Mouse (Mus musculus): ENCODE measurements around the gene Tmem235.

- no peak for TF ChIP-seq CTCF (IDR thresholded peaks at IDR 0.05; ENCODE audit: control insufficient read depth, insufficient read depth, low read length)
- TF ChIP-seq POLR2A (IDR thresholded peaks at IDR 0.05; ENCODE audit: borderline replicate concordance, control insufficient read depth, low read depth, low read length): no peak
Observed at GRCm38 (mm10) chr11:117896533-117896932, 36.0 kb downstream of the Tmem235 start.
